Mouse (Mus musculus): ENCODE measurements around the gene Fam53b.

Gene Fam53b

DNA sequence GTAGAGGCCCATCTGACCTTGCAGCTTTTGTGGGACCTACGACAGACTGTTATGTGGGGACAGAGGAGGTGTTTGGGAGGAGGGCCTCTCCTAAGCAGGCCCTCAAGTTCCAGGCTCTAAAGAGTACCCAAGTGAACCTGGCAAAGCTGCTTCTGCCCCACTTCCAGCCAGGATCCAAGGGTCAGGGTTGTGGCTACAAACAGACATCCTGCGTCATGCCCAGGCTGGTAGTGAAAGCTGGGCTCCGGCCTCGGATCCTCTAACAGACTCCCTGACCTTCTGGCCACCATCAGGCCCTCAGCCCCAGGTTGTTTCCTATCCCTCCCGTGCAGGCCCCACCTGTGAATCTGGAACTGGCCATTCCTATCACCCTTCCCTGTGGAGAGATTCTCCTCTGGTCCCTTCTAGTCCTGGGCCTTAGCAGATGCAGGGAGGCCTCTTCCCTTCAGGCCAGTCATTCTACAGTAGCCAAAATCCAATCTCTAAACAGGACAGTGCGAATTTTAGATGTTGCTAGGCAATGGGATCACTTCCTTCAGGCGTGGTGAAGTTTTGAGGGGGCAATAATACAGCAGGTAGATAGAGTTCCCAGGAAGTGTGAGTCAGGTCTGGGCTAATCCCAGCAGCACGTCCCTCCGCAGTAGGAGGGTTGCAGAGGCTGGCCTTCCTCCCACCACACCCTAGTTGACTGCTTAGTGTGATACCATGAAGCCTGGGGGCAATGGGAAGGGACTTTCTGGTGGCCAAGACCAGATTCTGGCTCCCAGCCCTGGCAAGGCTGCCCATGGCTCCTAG lies 110.0 kb downstream of the Fam53b start:
- no peak for DNase-seq (ENCODE audit: low read depth)

DNA sequence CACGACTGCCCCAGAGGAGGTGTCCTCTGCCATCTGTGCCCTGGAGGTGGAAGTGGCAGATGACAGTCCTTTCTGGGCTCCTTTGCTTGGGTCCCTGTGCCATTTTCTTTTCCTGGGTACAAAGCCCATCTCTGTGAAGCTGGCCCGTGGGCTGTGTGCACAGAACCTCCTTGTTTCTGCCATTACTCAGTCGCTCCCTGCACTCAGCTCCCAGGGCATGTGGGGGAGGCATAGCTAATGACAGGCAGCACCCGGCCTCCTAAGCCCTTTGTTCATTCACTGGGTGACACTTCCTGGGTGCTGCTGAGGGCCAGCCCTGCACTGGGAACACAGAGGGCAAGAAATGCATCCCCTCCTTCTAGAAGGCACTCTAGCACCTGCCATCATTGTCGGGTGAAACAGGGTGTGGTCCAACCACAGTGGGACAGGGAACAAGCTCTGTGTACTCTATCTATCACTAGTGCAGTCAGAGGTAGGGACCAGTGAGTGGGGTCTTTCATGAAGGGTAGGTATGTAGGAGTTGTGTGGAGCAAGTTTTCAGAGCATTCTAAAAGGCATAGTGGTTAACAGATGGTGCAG lies 111.1 kb downstream of the Fam53b start:
- DNase-seq (ENCODE audit: low read depth), result no peak

DNA sequence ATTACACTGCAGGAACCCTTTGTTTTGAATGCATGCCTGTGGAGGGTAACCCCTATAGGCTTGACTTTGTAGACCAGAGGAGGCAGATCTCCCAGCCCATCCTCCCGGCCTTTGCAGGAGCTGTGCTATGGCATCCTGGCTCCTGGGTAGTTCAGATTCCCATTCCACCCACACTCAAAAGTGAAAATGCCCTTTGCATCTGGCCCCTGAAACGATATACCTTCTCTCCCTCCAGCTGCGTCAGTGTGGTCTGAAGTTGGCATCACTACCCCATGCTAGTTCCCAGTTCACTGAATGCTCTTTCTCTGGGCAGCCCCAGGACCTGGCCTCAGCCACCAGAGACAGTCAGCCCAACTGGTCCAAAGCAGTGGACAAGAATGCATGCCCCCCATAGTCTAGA lies 111.7 kb downstream of the Fam53b start:
- DNase-seq (ENCODE audit: low read depth), result no peak

DNA sequence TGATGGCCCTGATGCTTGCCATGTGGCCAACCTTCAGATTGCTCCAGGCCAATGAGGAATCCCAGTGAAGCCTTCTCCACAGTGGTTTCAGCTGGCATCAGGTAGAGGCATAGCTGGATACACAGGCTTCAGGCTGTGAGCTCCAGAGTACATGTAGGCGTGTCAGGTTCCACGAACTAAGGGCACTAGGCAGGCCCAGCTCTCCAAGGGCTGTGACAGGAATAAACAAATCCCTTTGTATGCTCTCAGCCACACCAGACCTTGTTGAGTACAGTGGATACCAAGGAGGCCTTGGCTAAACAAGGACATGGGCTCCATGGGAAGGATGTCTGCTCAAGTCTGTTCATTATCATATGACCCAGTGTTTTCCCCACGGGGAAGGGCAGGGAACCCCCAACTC lies 112.3 kb downstream of the Fam53b start:
- DNase-seq (ENCODE audit: low read depth), result no peak

DNA sequence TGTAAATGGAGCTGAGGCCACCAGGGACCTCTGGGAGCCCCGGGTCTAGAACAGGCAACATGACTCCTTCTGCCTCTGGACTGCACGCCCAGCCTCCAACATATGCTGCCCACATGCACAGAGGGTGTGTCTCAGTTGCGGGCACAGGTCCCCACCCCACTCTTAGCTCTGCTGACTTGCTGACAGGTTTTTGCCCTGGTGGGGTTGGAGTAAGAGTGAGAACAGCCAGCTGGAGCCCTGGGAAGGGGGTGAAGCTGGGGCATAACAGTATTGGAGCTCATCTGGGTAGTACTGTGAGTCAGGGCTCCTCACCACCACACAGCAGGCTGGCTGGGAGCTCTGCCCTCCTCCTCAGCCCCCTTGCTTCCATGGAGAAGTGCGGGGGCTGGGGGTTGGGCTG lies 113.6 kb downstream of the Fam53b start:
- no peak for DNase-seq (ENCODE audit: low read depth)

DNA sequence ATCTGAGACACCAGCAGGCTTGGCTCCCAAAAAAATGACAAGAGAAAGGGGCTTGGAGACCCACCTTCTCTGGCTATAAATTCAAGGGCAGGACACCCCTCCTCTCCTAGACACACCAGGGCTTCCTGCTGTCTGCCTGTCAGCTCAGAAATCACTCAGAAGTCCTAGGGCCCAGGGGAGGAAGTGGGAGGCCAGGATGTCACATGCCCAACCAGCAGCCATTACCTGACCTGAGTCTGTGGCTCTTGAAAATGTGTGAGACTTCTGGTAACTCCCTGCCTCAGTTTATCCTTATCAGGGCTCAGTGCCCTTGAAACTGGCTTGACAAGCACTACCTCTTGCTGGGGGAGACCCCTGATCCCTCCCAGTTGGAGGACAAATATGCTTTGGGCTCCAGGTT lies 114.0 kb downstream of the Fam53b start:
- DNase-seq (ENCODE audit: low read depth), result no peak

DNA sequence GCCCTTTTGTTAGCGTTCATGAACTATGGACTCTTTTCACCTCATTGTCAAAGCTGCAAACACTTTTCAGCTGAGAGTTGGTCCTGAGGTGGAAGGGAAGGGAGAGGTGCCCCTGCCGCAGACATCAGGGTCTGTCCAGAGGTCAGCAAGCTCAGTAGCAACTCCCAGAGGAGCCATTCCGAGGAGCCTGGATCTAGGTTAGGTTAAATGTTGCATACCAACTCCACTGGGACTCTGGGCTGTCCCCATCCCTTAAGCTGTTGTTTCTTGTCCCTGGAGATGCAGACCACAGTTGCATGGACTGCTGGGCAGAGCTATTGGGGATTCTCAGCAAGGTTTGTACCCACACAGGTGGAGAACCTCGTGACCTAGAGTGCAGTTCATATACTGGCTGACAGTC lies 114.5 kb downstream of the Fam53b start:
- no peak for DNase-seq (ENCODE audit: low read depth)

DNA sequence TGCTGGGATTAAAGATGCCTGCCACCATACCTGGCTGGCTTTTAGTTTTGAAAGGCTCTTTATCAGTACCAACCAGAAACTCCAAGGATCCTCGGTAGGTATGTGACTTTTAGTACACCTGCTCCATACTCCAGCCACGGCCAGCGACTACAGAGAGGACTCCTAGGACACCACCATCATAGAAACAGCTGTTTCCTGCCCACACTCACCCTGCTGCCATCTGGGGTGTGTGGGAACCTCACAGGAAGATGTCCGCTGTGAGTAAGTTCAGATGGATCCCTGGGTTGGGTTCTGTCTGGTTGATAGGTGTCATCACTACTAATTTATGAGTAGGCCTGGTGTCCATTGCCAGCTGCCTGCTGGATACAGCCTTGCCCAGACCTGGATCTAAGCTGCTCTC lies 114.9 kb downstream of the Fam53b start:
- DNase-seq (ENCODE audit: low read depth), result no peak

DNA sequence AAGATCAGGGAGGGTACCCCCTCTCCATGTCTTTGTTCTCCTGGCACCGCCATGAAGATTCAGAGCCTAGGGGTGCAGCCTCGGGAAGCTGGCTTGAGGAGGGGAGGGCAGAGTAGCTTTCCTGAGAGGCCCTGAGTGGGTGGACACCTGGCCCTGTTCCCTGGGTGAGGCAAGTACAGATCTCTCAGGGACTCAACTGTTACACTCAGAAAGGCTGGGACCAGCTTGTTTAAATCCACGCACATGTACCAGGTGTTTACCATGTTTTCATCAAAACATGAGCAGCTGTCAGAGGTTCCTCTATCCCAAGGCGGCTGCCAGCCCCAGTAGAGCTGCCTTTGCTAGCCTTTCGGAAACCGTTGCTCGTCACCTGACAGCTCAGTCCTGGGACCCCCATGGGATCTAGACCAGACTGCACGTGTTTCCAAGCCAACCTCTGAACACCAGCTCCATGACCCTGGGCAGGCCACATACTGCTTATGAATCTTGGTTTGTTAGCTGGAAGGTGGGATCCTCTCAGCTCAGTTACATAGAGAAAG lies 116.4 kb downstream of the Fam53b start:
- DNase-seq (ENCODE audit: low read depth), result no peak

DNA sequence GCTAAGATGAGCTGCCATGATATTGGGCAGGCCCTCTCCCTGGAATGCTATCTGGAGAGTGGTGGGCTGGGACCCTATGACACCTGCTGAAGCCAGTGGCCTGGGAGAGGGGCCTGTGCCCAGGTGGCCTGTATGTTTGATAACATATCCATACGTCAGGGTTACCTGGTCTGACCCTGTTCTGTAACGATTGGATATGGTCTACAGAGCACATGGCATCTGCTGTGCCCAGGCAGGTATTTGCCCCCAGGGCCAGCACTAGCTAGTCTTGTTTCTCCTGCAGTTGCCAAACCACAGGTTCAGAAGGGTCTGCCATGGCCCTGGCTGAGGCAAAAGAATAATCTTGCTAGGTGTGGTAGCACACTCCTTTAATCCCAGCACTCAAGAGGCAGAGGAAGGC lies 120.1 kb downstream of the Fam53b start:
- no peak for DNase-seq (ENCODE audit: low read depth)

DNA sequence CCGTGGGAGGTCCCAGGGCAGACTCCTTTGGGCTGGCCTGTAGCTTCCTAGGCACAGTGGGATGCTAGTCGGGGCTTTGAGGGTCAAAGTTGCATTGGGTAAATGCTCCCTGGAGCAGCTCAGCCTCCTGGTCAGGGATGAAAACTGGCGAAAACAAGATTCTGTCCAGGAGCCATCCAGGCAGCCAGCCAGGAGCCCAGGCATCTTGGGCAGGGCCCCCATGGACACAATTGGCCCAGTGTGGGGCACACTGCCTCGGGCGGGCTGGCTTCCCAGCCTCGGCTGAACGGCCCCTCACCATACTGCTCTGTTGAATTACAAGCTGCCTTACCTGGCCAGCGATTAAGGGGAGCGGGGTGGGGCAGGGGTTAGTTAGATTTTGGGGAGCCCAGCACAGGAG lies 121.0 kb downstream of the Fam53b start:
- DNase-seq (ENCODE audit: low read depth), result no peak

DNA sequence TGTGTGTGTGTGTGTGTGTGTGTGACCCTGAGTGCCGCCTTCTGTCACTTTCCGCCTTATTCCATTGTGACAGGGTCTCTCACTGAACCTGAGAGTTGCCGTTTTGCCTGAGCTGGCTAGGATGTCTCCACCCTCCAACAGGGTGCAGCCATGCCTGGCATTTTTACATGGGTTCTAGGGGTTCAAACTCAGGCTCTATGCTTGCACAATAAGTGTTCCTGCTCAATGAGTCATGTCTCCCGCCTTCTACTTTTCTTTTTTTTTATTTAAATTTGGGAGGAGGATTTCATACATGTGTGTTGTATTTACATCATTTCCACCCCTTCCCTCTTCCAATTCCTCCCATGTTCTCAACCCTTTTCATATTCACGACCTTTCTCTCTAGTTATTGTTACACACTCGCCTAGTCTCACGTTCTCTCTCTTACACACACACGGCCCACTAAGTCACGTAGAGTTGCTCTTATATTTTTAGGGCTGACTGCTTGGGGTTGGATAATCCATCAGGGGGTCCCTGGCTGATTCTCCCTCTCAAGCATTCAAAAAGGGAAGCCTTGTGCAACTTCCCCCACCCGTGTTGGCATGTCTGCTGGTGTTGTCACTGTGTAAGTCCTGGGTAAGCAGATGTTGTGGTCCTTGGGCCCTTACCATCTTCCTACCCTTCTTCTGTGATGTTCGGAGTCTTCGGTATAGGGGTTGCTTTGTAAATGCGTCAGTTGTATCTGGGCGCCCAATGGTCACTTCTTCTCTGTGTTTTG lies 122.8 kb downstream of the Fam53b start:
- no peak for DNase-seq (ENCODE audit: low read depth)

DNA sequence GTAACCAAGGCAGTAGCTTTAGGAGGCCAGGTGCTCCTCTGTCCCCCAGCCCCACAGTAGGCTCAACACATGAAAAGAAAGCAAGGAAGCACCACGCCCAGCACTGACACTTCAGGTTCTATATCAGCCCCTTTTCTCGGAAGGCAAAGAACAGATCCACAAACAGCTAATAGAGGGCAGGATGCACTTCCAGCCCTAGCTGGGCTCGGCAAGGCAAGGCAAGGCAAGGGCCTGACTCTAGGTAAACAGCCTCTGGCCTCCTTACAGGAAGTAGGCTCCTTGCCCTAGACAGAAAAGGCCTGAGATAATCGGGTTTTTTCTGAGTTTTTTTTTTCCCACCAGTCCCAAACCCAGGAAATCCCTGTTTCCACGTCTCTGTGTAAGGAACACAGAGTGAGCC lies 124.0 kb downstream of the Fam53b start:
- DNase-seq (ENCODE audit: low read depth), result no peak

DNA sequence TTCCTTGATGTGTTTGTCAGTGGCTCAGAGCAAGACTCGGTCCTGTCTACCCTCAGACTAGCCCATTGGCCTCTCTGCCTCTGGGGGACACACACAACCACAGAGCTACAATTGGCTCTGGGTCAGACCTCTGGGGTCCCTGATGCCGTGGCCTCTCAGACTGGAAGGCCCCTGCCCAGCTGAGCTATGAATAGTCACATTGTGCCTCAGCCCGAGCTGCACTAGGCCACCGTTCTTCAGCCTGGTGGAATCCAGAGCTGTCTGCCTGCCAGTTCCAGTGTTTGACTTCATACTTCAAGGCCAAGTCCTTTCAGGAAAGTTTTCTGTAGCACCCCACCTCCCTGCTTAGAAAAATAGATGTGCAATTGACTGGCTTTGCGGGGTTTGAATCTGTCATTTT lies 125.0 kb downstream of the Fam53b start:
- DNase-seq (ENCODE audit: low read depth), result no peak

DNA sequence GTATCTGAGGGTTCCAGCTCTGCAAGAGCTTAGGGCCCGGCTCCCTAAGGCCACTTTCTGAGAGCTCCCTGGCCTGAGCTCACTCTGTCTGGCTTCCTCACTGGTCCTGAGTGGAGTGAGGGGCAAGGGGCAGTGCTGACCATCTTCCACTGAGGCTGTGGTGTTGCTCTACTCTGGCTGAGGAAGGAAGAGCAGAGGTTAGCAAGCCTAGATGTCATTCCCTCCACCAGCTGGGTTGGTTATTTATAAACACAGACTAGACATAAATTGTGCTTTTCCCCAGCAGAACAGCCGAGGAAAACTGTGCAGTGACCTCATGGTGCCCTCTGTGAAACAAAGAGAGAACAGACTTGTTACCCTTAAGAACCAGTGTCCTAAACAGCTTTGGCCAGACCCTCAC lies 125.8 kb downstream of the Fam53b start:
- DNase-seq (ENCODE audit: low read depth), result no peak

DNA sequence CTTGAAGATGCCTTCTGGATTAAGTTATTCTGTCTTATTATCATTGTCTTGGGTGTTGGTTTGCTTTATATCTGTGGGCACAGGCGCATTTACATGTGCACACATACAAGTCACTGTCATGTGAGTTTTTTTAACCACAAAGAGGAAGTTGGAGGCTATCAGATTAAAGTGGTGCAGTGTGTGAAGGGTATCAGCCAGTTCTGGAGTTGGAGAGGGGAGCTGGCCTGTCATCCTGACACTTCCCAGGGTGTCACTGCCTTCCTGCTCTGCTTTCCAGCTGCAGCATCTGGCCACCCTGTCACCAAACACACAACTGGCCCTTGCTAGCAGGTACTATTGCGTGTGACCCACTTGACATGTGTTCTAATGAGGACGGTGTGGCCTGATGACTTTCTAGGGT lies 127.2 kb downstream of the Fam53b start:
- no peak for DNase-seq (ENCODE audit: low read depth)

DNA sequence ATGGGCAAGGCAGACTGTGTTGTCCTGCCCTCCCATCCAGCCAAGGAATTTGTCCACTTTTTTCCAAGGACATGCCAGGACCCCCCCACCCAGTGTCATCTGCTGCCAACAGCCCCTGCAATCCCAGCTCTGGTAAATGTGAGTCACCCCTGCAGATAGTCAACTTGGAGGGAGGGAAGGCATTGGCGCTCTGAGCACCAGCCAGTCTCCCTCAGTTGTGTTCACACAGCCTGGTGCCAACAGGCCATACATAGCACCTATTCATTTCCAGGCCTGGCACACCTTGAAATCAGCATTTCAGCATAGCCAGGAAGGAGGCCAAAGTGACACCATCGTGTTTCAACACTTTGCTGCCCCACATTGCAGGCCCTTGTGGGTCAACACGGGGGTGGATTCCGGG lies 129.8 kb downstream of the Fam53b start:
- no peak for DNase-seq (ENCODE audit: low read depth)

DNA sequence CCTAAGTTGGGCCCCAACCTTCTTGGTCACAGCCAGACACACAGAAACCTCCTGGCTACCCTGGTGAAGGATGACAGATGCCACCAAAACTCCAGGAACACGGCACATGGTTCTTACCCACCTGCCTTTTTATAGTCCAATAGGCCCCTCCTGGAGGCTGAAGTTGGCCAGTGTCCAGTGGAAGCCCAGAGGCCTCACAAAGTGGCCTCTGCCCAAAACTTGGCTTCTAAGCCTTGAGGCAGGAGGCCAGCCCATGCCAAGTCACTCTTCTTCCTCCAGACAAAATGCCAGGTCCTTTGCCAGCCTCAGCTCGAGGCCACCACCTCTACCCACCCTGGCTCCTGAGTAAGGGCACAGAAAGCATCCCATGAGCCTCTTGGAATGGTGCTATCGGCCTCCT lies 130.8 kb downstream of the Fam53b start:
- no peak for DNase-seq (ENCODE audit: low read depth)

DNA sequence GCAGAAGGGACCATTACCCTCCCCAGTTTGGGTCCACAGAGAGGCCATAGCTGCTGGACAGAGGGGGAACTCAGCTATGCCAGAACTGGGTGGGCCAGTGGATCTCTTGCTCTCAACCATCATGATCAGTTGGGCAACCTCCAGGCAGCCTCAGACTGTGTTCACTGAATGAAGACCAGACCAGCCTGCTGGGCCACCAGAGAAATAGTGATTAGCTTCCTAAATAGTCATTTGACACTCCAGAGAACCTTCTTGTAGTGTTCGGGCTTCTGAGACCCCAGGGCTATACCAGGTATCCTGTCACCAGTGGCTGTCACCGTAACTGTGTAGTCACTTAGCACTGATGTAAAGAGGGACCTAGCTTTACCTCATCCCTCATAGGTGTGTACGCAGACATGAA lies 131.3 kb downstream of the Fam53b start:
- DNase-seq (ENCODE audit: low read depth), result no peak

DNA sequence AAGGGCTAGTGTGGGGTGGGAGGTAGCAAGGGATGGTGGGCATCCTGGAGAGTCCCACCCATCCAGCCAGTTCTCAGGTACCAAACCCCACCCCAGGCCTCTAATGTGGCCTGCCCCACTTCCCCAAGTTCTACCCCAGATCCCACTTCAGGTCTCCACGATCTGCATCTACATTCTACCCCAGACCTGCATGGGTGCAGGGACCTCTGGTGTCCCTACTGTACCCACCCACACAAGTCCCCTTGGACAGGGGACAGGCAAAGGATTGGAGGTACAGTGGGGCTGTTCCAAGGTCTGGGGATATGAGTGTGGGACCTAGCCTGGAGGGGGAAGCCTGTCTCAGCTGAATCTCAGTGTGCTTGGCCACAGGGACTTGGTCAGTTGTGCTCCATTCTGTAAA lies 131.9 kb downstream of the Fam53b start:
- no peak for DNase-seq (ENCODE audit: low read depth)

DNA sequence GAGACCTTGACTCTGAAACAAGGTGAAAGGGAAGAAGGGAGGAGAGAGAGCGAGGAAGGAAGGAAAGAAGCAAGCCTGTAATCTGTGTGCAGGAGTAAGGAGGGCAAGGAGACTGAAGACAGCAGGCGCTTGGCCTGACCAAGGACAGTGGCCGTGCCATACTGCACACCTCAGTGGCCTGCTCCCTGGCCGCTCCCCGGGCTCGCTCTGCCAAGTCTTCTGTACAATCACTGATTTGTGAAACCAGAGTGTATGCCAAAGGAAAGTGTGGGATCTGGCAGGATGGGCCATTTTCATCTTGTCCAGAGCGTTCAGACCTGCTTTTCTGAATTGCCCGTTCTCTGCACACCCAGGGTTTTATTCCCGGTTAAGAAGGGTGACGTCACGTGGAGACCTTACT lies 132.4 kb downstream of the Fam53b start:
- DNase-seq (ENCODE audit: low read depth), result no peak

DNA sequence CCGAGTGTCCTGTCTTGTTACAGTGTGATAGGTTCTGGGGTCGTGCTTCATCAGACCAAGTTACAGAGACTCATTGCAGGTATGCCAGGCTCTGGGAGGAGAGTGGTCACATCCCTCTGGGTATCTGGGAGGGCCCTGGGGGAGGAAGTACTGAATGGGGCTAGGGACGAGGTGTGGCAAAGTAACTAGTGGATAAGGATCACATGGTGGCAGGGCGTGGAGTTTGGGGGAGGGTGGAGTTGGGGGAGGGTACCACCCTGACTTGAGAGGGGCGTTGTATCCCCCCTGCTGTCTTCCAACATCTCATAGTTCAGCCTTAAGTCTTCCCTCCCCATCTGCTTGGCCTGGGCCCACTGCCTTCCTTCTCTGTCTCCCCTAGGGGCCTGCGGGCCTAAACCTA lies 134.1 kb downstream of the Fam53b start:
- no peak for DNase-seq (ENCODE audit: low read depth)

DNA sequence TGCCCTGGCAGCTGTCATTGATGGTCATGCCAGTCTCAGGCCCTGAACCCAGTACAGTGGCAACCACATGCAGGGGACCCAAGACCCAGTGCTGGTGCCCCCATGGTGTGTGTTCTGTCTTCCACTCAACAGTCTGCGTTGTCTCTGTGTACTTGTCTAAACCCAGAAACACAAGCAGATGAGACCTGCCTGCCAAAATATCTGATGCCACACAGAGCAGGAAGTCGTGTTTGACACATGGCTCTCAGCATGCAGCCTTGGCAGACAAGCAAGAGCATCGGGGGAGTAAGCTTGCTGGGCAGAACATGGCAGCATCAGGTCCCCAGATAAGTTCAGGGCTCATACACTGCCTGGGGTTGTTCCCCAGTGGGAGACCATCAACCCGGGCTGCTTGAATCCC lies 134.6 kb downstream of the Fam53b start:
- no peak for DNase-seq (ENCODE audit: low read depth)
